15 mouse cellular contexts compared by ENCODE assay signal in the genomic region with DNA sequence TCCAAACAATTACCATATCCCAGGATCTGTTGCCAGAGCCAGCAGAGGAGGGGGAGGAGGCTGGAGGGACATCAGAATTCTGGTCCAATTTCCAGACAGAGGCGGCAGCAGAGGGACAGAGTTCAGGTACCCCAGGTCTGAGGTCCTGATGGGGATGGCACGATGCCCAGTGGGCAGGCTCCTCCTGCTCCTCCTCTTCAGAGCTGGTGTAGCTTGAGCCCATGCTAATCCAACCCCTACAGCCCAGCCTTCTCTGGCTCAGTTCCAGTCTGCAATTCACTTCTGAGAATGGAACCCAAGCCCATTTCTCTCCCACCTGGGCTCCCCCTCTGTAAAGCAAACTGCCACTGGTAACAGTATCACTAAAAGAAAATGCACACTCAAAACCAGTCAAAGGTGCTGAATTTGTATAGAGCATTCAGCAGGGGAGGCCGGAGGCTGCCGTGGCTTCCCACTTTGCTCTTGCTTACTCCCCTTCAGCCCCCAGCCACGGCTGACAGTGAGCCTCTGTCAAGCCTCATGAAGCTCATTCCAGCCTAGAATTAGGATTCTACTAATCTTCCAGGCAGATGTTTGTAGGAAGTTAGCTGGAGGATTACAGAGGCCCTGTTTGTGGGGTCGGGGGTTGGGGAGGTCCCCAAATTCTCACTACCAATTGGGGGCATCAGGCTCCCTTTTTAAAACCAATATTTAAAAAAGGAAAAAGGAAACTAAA. TPM values are rescaled to one million over a fixed set of nuclear protein-coding genes. Genes with fewer than 3 reads are reported as not detected.
DNase-seq lines count a peak whose midpoint lies in the region; ATAC-seq lines count a peak whose summit lies in the region.
"Had no signal": no experiment of that assay in that cellular context is flagged by ENCODE, and none has a peak within 500 bp of the region (broad histone marks: within the 10 kb centered on the region; RNA-seq: fewer than 3 reads in every experiment).

No protein-coding gene starts in this region.

- no peaks in the 10 kb centered on the region for H3K9me3 ChIP-seq in kidney, embryonic 15.5 days (replicated peaks)
- H3K9me3 ChIP-seq: embryonic facial prominence, embryonic 12.5 days; liver, embryonic 13.5 days; midbrain, embryonic 10.5 days had no signal

- no peak for ATAC-seq in kidney, embryonic 15.5 days (replicated peaks; ENCODE audit: low FRiP score)

- H3K9ac ChIP-seq in kidney, embryonic 15.5 days, result no peak overlapping the region
- H3K9ac ChIP-seq: embryonic facial prominence, embryonic 12.5 days; liver, embryonic 13.5 days had no signal

- H3K4me2 ChIP-seq in kidney, embryonic 15.5 days, result no peak overlapping the region
- H3K4me2 ChIP-seq: embryonic facial prominence, embryonic 12.5 days; liver, embryonic 13.5 days had no signal

- peaks cover 42% of the 10 kb centered on the region for H3K36me3 ChIP-seq in kidney, embryonic 15.5 days

- peak; percentile 43 for DNase-seq in adrenal gland, postnatal 25 days
- no peak for DNase-seq in adrenal gland, adult 18-20 months (ENCODE audit: low spot score in 2 of 2)
- peak; percentile 90 for DNase-seq in kidney, adult 11 months
- peak; percentile 43 to 54 for DNase-seq in right cerebral cortex, postnatal 10 days (ENCODE audit: low spot score in 2 of 2)
- no peak for DNase-seq in right cerebral cortex, postnatal 4 days
- peak; percentile 75 for DNase-seq in testis, postnatal 14 days (ENCODE audit: low spot score)
- DNase-seq in layer of hippocampus, postnatal 14 days (ENCODE audit: low spot score in 2 of 2), result no peak
- DNase-seq: cerebellum, adult 8-10 months; liver, embryonic 13.5 days; spleen, adult 18-20 months had no signal

- no peak overlapping the region for H3K4me3 ChIP-seq in kidney, embryonic 15.5 days (replicated peaks)
- H3K4me3 ChIP-seq: embryonic facial prominence, embryonic 12.5 days; liver, embryonic 13.5 days; midbrain, embryonic 10.5 days had no signal

- 52% methylated on average over 6 of the region's 6 CpGs for WGBS in kidney, embryonic 15.5 days

- H3K27ac ChIP-seq in kidney, embryonic 15.5 days, result no peak overlapping the region
- H3K27ac ChIP-seq: embryonic facial prominence, embryonic 12.5 days; liver, embryonic 13.5 days; midbrain, embryonic 10.5 days had no signal

- H3K4me1 ChIP-seq in kidney, embryonic 15.5 days, result peaks cover 65% of the 10 kb centered on the region

- H3K27me3 ChIP-seq in kidney, embryonic 15.5 days, result peaks cover 36% of the 10 kb centered on the region

RNA-seq across cellular contexts. Expression of gene Tmem200b, which starts 2.7 kb away (rescaled TPM):
- 4.3 and 7.2 TPM in 2 replicates for total RNA-seq in adrenal gland, postnatal 25 days (2021)
- 10 to 100 TPM in 1 of 2 experiments, 1 to 10 TPM in 1; 6.2 to 11.5 TPM for total RNA-seq in adrenal gland, adult 18-20 months (2021)
- 1.1 and 1.3 TPM in 2 replicates for polyA plus RNA-seq in kidney, embryonic 15.5 days (2015; fragmentation: Nextera tagmentation; extraction: Ambion mirVana)
- total RNA-seq in layer of hippocampus, postnatal 14 days (2021), result 1 to 10 TPM; 2.2 to 2.3 TPM
- polyA plus RNA-seq: G1E; neural tube, embryonic 14.5 days had no signal

RNA-seq across cellular contexts. Expression of gene Srsf4, which starts 50.8 kb away (rescaled TPM):
- 70.9 and 71.7 TPM in 2 replicates for total RNA-seq in adrenal gland, postnatal 25 days (2021)
- 10 to 100 TPM; 59.7 to 62.5 TPM for total RNA-seq in adrenal gland, adult 18-20 months (2021)
- 110 and 114 TPM in 2 replicates for polyA plus RNA-seq in kidney, embryonic 15.5 days (2015; fragmentation: Nextera tagmentation; extraction: Ambion mirVana)
- total RNA-seq in layer of hippocampus, postnatal 14 days (2021), result 10 to 100 TPM; 68.6 to 70.3 TPM

Comparison
In these comparisons a context has a peak if more than half of its experiments do, and no peak if none do; other contexts are left out.
1. DNase-seq: peak in adrenal gland, postnatal 25 days (single experiment), kidney, adult 11 months (single experiment), right cerebral cortex, postnatal 10 days (2 of 2) and testis, postnatal 14 days (single experiment); none in adrenal gland, adult 18-20 months (0 of 2), right cerebral cortex, postnatal 4 days (single experiment) and layer of hippocampus, postnatal 14 days (0 of 2).